Mouse (Mus musculus) embryonic fibroblast, embryonic 13.5 days (primary cell): ENCODE data around the gene Ostf1.

Experiments
- CTCF ChIP-seq: IDR thresholded peaks from 2 replicates; pipeline ENCODE4 v1.5.1; 2011; ENCODE audit warnings: mild to moderate bottlenecking, control low read depth, low read length, moderate library complexity, borderline replicate concordance; ENCODE audit not compliant: insufficient read depth
- POLR2A ChIP-seq: IDR thresholded peaks from 2 replicates; pipeline ENCODE4 v1.6.1; 2011; ENCODE audit warnings: low read depth, mild to moderate bottlenecking, control low read depth, low read length, moderate library complexity

DNA sequence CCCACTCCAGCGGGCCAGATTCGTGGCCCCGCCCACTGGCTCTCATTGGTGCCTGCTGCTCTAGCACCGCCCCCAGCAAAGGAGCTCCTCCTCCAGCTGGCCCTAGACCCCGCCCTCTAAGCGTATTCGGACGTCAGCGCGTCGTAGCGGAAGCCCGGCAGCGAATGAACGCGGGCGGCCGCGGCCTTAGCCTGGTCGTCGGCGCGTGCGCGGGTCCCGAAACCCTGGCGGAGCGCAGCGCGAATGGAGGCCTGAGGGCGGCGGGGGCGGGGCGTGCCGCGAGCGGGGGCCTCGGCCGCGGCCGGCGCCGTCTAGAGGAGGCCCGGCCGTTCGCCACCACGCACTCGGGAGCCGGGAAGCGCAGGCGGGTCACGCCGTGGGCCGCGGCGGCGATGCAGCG, 39.0 kb upstream of the Ostf1 start, which contains the start of gene Carnmt1:
- no peak for TF ChIP-seq CTCF
- no peak; the same call in 1 of the 2 replicates for TF ChIP-seq POLR2A
